Mouse (Mus musculus): ENCODE measurements around the gene Ilf2.

The Ilf2 gene

DNA sequence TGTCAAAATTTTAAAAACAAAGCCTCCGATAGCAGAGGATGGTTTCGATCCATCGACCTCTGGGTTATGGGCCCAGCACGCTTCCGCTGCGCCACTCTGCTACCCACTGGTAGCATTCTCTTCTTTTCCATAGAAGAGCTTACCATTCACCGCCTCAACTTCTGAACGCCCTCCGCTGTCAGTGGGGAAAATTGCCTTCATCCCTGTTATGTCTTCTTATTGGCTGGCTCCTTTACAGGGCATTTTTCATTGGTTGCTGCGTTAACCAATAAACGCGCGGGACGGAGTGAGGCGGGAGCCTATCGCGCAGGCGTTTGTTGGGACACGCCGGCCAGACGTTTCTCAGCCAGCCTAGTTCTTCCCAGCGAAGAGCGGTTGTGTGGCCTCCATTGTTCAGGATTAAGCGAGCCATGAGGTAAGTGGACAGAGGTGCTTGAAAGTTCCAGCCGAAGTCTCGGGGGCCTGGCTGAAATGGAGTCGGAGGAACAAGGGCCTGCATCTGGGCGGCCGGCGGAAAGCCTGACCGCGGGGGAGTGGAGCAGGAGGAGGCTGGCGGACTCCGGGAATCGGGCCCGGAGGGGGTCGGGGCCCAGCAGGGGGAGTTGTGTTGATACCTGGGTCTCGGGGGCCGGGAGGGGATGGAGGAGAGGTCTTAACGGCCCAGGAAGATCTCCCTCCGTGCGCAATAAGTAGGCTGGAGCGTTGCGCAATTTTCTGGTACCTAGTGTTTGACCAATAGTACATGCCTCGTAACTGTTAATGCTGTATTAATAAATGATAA, at the start of gene Ilf2:
Gene Ilf2, plus strand, starts transcription at position 296 of the 781 bp plus-strand sequence.
- DNase-seq (ENCODE audit: low spot score in 2 of 2) = peak; percentile 94

DNA sequence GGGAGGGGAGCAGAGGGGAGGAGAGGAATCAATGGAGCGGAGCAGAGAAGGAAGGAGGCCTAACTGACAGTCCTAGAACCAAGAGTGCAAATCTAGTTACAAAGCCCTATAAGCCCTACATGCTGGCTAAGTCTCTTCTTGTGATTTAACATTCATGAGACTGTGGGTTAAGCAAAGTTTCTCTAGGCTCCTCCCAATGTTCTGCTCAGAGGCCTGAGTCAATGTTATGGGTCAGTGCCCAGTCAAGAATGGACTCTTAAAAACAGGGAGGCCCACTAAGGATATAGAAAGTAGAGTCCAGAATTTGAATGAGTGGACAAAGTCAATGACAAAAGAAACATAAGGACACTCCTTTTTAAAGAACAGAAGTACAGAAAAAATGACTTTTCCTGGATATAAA, 48.4 kb upstream of the Ilf2 start:
- DNase-seq (ENCODE audit: low spot score in 2 of 2) = no peak

DNA sequence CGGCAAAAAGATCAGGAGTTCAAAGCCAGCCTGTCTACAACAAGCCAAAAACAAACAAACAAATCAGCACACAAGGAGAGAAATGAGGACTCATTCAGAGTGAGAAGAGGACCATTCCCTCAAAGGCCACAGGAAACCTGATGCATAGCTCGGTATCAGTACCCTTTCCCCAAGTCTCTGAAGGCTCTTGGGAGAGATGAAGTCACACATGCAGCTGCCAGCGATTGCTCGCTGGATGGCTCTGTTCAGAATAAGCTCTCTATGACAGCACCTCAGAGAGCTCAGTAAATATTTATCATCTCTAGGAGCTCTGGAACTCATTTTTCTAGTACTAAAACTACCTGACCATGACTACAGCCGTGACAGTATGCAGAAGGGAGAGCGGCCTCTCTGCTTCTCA, 47.7 kb upstream of the Ilf2 start:
- no peak for DNase-seq (ENCODE audit: low spot score in 2 of 2)

GRCm38 (mm10) chr3:90429576-90429975, 46.4 kb upstream of the Ilf2 start:
- no peak for DNase-seq (ENCODE audit: low spot score in 2 of 2)

DNA sequence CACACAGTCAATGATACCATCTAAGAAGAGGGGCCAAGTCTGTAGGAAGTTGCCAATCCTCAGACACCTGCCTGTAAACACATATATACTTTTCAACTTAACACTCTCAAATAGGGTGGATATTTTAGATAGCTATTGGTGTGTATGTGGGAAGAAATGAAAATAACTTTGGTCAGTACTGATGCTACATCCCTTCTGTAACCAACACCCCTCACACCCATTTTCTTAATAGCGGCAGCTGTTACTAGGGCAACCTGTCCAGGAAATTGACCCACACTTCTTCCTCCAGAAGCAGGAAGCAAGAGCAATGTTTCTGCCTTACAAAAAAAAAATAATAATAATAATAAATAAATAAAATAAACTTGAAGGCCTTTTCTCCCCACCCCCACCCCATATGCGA, 43.6 kb upstream of the Ilf2 start:
- no peak for DNase-seq (ENCODE audit: low spot score in 2 of 2)

- DNase-seq (ENCODE audit: low spot score in 2 of 2) = peak in 1 of 2 experiments; percentile 59
These were observed 43.1 kb upstream of the Ilf2 start for GRCm38 (mm10) chr3:90432811-90433219.

GRCm38 (mm10) chr3:90433381-90434020, 42.4 kb upstream of the Ilf2 start, which contains the start of gene Ints3:
Gene Ints3, minus strand, starts transcription at chr3:90433622.
- peak; percentile 99 for DNase-seq (ENCODE audit: low spot score in 2 of 2)

GRCm38 (mm10) chr3:90434073-90434730, 41.7 kb upstream of the Ilf2 start:
- no peak for DNase-seq (ENCODE audit: low spot score in 2 of 2)

- no peak for DNase-seq (ENCODE audit: low spot score in 2 of 2)
These were observed 38.8 kb upstream of the Ilf2 start for GRCm38 (mm10) chr3:90437131-90437530.

GRCm38 (mm10) chr3:90440756-90441155, 35.2 kb upstream of the Ilf2 start:
- no peak for DNase-seq (ENCODE audit: low spot score in 2 of 2)

GRCm38 (mm10) chr3:90443977-90444376, 31.9 kb upstream of the Ilf2 start:
- no peak for DNase-seq (ENCODE audit: low spot score in 2 of 2)

GRCm38 (mm10) chr3:90445417-90446200, 30.3 kb upstream of the Ilf2 start:
- no peak for DNase-seq (ENCODE audit: low spot score in 2 of 2)

DNA sequence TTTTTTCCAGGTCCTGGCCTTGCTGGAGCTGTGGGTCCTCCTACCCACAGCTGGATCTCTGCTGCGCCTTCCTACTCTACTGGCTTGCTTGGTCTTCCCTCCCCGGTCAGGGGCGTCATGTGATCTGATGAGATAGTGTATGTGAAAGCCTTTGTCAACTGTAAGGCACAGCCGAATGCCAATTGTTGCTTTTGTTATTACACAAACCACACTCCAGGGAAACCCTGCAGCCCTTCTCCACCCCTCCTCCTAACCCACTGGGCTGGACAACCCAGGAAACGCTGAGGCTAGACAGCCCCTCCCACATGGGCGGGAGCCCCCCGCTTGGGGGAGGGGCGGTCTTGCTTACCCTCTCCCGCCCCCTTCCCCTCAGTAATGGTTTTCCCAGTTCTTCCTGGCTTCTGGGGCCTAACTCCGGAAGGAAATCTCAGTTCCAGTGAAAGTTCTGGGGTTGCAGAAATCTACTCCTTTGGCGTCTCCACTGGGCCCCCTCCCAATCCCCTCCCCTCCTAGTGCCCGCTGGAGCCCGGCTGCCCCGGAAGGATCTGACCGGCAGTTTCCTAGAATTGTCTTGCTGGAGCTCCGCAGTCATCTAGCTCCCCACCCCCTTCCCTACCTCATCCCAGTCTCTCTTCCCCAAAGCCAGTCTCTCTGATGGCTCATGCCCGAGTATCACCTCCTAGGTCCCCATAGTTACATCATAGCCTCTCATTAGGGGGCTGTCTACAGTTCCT, 29.4 kb upstream of the Ilf2 start:
- peak; percentile 88 to 89 for DNase-seq (ENCODE audit: low spot score in 2 of 2)

DNA sequence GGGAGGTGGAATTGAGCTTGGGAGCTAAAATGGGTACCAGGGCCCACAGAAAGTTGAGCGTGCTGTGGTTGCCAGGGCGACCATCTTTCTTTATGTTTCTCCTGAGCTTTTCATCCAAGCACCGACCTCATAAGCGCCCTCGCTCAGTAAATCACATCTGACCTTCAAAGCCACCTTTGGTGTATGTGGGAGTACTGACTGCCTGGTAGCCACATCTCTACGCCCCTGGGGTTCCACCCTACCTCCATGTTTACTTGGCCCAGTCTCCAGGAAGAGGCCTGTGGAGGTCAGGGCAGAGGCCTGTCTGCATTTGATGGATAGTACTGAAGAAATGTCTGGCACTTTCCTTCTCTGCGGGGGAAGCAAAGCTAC, 28.8 kb upstream of the Ilf2 start:
- no peak for DNase-seq (ENCODE audit: low spot score in 2 of 2)

GRCm38 (mm10) chr3:90448626-90449025, 27.3 kb upstream of the Ilf2 start:
- no peak for DNase-seq (ENCODE audit: low spot score in 2 of 2)

GRCm38 (mm10) chr3:90450874-90451273, 25.1 kb upstream of the Ilf2 start:
- no peak for DNase-seq (ENCODE audit: low spot score in 2 of 2)

- no peak for DNase-seq (ENCODE audit: low spot score in 2 of 2)
These were observed 24.4 kb upstream of the Ilf2 start for GRCm38 (mm10) chr3:90451396-90452095.

DNA sequence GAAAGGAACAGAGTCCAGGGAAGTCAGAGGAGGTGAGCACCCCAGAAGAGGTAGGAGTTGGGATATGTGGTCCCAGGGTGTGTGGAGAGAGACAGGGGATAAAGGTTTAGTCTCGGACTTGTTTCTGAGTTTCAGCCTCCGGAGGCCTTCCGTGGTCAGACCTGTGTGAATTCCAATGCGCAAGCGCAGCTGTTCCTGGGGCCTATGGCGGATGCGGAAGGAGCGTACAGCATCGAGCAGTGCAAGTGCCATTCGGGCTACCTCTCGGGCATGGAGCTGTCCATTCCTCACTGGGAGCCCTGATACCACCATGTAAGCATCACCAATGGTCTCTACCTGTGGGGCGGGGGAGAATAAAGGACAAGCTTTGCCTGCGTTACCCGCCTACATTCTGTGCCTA, 21.0 kb upstream of the Ilf2 start:
- no peak for DNase-seq (ENCODE audit: low spot score in 2 of 2)

GRCm38 (mm10) chr3:90459727-90460126, 16.2 kb upstream of the Ilf2 start:
- DNase-seq (ENCODE audit: low spot score in 2 of 2) = no peak

DNA sequence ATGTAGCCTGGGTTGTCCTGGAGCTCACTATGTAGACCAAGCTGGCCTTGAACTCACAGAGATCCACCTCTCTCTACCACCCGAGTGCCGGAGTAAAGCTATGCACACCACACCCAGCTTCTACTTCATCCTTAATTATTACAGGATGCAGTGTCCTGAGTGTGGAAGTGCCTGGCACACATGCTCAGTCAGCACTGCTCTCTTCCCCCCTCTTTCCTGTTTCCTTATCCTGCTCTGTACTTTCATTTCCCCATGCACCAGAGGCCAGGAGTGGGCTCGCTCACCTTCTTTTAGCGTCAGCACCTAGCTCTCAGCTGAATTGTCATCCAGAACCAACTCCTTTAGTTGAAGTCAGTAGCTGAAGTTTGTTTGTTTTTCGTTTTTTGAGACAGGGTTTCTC, 15.6 kb upstream of the Ilf2 start:
- DNase-seq (ENCODE audit: low spot score in 2 of 2) = no peak

- DNase-seq (ENCODE audit: low spot score in 2 of 2) = no peak
These were observed 14.0 kb upstream of the Ilf2 start for GRCm38 (mm10) chr3:90461935-90462334.
